Mouse (Mus musculus) spleen, adult 2 months (tissue): ENCODE measurements around the gene Exoc4.

Experiments used
- CTCF ChIP-seq: fragments of 200-500 bp; IDR thresholded peaks from 2 replicates; pipeline ENCODE4 v1.5.1; 2011; ENCODE audit warnings: mild to moderate bottlenecking, inconsistent platforms; ENCODE audit not compliant: insufficient read depth, insufficient read length, insufficient replicate concordance; ENCODE audit errors: extremely low read depth
- POLR2A ChIP-seq: fragments of 200-500 bp; IDR thresholded peaks from 2 replicates; pipeline ENCODE4 v1.6.1; 2011; ENCODE audit warnings: low read depth, low read length, inconsistent platforms

DNA sequence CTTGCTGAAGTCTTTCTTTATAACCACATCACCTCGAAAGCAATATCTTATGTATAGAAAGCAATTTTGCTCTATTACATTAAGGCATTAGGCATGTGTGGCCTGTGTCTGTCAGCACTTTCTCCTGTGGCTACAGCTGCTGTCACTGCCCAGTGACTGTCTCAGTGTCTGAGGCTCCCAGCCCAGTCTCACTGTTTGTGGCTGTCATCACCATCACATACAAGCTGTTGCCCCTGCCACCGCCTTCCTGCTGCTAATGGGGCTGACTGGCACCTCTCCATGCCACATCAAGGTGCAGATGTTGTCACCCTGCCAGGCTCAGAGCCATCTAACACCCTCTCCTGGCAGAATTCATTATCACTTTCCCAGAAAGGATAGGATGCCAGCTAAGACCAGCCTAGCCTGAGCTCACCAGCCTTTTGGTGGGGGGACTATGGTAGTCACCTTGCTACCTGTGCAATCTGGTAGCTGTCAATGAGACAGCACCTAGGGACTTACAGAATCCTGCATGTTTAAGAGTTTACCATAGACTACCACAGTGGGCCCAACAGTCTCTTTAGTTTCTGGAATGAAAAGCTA is 698.1 kb downstream of the Exoc4 start:
- TF ChIP-seq CTCF (no peak), POLR2A (no peak)
